Mouse (Mus musculus) limb, embryonic 14.5 days (tissue): ENCODE data around the gene Far1. TPM values are rescaled to one million over a fixed set of nuclear protein-coding genes. Genes with fewer than 3 reads are reported as not detected.

Source experiments
- ATAC-seq: fragments of 200-750 bp; cut with Nextera tagmentation; 2 replicates; pipeline ENCODE4 v1.8.0; 2017; ENCODE audit warnings: low read depth, moderate number of reproducible peaks, moderate TSS enrichment; ENCODE audit not compliant: low FRiP score
- DNase-seq: peaks from one replicate; pipeline ENCODE4 v3.0.0-alpha.2; 2015; ENCODE audit warnings: low spot score
- H3K27ac ChIP-seq: fragments of 300-500 bp; sonication (generic); replicated peaks from 2 replicates; pipeline ENCODE4 v1.5.1; 2014; ENCODE audit warnings: low read depth, mild to moderate bottlenecking, low read length, moderate library complexity, mixed read lengths
- H3K27me3 ChIP-seq: fragments of 300-500 bp; sonication (generic); 2 replicates; pipeline ENCODE4 v1.6.1; 2014; ENCODE audit warnings: low read length, mixed read lengths; ENCODE audit not compliant: control insufficient read depth, insufficient read depth
- H3K36me3 ChIP-seq: fragments of 300-500 bp; sonication (generic); 2 replicates; pipeline ENCODE4 v1.6.1; 2014; ENCODE audit warnings: mild to moderate bottlenecking, low read length, moderate library complexity, mixed read lengths; ENCODE audit not compliant: control insufficient read depth, insufficient read depth
- H3K4me1 ChIP-seq: fragments of 300-500 bp; sonication (generic); 2 replicates; pipeline ENCODE4 v1.6.1; 2014; ENCODE audit warnings: antibody characterized with exemption, low read length, mixed read lengths; ENCODE audit not compliant: control insufficient read depth, insufficient read depth
- H3K4me2 ChIP-seq: fragments of 300-500 bp; sonication (generic); replicated peaks from 2 replicates; pipeline ENCODE4 v1.6.1; 2014; ENCODE audit warnings: low read depth, mild to moderate bottlenecking, low read length, moderate library complexity; ENCODE audit not compliant: severe bottlenecking
- H3K4me3 ChIP-seq: fragments of 300-500 bp; sonication (generic); replicated peaks from 2 replicates; pipeline ENCODE4 v1.5.1; 2014; ENCODE audit warnings: low read length
- H3K9ac ChIP-seq: fragments of 300-500 bp; sonication (generic); 2 replicates; pipeline ENCODE4 v1.6.1; 2014; ENCODE audit warnings: mild to moderate bottlenecking, low read depth, low read length, moderate library complexity; ENCODE audit not compliant: severe bottlenecking
- H3K9me3 ChIP-seq: fragments of 300-500 bp; sonication (generic); 2 replicates; pipeline ENCODE4 v1.6.1; 2016; ENCODE audit warnings: low read length; ENCODE audit not compliant: control insufficient read depth
- POLR2A ChIP-seq: fragments of 200-500 bp; IDR thresholded peaks from 2 replicates; pipeline ENCODE4 v1.8.0; 2012; ENCODE audit warnings: inconsistent platforms, mild to moderate bottlenecking, moderate library complexity, borderline replicate concordance; ENCODE audit not compliant: insufficient read depth, insufficient read length; ENCODE audit errors: extremely low read depth
- WGBS: fragments of 180-500 bp; shearing (Covaris S2); extraction: QIAGEN DNeasy Blood & Tissue Kit; methylation state at CpG from one replicate; pipeline ENCODE4 v1.1.7; 2014; 5-methylcytosine and 5-hydroxymethylcytosine counted together
- polyA plus RNA-seq, 2 experiments: library from polyadenylated mRNA; depleted of rRNA in 1 of 2; stranded (reverse) in 1 of 2; unstranded in 1 of 2; fragments of >200 nt; fragmentation: Nextera tagmentation in 1 of 2; extraction: Ambion mirVana in 1 of 2; gene quantifications; 2 replicates each; pipeline versions ENCODE4 v1.2.1 to v1.2.3; 2012 to 2014

The Far1 gene
- polyA plus RNA-seq, 2 experiments: 61.9 to 75.5 TPM

DNA sequence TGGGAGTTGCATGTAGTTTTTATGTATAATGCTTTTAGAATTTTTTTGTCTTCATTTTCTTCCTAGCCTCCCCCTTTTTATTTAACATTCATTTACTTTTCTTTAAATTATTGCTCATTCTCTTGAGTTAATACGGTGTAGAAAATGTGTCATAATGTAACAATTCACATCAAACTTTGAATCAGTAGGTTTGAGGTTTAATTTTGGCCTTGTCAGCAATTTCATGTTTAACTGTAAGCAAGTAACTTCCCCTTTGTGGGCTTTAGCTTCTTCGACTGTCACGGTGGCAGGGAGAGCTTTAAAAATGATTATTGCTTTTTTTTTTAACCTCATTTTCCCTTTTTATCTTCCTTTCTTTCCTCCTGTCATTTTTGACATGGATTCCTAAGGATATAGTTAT lies 4.8 kb downstream of the Far1 start:
- H3K9ac ChIP-seq: no peak overlapping the region
- TF ChIP-seq POLR2A: no peak
- DNase-seq (no peak), ATAC-seq (no peak)
- H3K27ac ChIP-seq: no peak overlapping the region
- H3K27me3 ChIP-seq: no peaks in the 10 kb centered on the region
- 64% methylated on average over 3 of the region's 3 CpGs for WGBS
- H3K4me3 ChIP-seq: no peak overlapping the region
- no peaks in the 10 kb centered on the region for H3K36me3 ChIP-seq
- peaks cover 7% of the 10 kb centered on the region for H3K4me1 ChIP-seq
- no peaks in the 10 kb centered on the region for H3K9me3 ChIP-seq
- no peak overlapping the region for H3K4me2 ChIP-seq

DNA sequence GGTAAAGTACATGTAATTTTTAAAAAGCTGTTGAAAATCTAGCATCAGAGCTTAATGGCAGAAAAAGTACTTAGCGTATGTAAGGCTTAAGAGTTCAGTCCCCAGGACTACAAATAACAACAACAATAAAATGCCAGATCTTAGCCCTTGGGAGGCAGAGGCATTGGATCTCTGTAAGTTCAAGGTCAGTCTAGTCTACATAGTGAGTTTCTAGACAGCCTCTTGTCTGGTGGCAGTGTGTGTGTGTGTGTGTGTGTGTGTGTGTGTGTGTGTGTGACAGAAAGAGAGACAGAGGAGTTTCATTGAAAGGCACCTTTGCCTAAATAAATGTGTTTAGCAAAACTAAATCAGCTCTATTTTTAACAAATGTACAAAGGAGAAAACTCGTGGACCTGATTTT lies 5.3 kb downstream of the Far1 start:
- H3K36me3 ChIP-seq: no peaks in the 10 kb centered on the region

DNA sequence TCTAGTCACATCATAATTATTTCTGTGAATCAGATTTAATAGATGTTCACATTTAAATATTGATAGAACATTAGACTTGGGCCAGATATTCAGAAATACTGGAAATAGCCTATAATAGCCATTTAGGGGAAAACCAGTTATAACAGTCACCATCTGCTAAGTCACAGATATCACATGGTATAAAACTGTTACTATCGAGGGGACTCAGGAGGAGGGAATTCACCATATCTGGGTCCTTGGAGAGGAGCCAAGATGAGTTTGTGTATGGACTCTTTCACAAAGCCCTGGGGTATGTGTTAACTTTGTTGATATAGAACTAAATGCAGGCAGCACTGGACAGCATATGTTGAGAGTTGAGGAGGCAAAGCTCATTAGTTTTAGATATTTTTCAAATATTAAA lies 29.5 kb downstream of the Far1 start:
- Histone ChIP-seq H3K4me3 (no peak overlapping the region), H3K9me3 (no peaks in the 10 kb centered on the region), H3K36me3 (peaks cover 33% of the 10 kb centered on the region), H3K27me3 (no peaks in the 10 kb centered on the region), H3K27ac (no peak overlapping the region), H3K4me2 (no peak overlapping the region), H3K9ac (no peak overlapping the region), H3K4me1 (no peaks in the 10 kb centered on the region)
- DNase-seq (no peak), ATAC-seq (no peak)
- no peak for TF ChIP-seq POLR2A
- WGBS: 78% methylated on average over 1 of the region's 1 CpGs

More for the DNA sequence above, 5.3 kb downstream of the Far1 start:
- DNase-seq (no peak), ATAC-seq (no peak)
- WGBS: 74% methylated on average over 2 of the region's 2 CpGs
- Histone ChIP-seq H3K9me3 (no peaks in the 10 kb centered on the region), H3K27ac (no peak overlapping the region), H3K27me3 (no peaks in the 10 kb centered on the region), H3K4me3 (no peak overlapping the region), H3K9ac (no peak overlapping the region), H3K4me1 (peaks cover 7% of the 10 kb centered on the region), H3K4me2 (no peak overlapping the region)
- TF ChIP-seq POLR2A: no peak

DNA sequence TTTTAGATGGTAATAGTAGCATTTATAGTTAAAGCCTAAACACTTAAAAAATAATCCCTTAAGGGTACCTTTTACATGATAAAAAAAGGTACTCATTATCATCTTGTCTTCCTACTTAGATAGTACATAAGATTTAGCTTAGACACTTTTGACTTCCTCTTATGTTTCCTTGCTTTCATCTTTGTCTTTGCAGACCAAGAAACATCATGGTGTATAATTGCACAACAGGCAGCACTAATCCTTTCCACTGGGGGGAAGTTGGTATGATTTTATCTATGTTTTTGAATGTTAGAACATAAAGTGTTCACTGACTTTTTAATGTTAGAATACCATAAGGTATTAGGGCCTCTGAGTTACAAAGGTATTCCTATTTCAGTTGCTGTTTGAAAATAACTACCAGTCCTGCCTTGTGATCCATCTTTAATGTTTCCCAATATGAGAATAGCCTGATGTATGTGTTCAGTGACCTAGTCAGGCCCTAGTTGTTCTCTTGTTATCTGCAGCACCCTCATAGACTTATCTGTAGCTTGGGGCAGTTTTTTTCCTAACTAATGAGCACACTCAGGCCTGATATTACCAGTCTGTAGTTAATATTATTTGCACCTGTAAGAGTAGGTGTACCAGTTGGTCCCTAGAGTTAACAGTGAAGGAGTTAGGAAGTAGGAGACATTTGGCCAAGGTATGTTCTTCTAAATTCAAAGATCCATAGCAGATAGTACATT lies 38.3 kb downstream of the Far1 start:
- no peak overlapping the region for H3K4me2 ChIP-seq
- DNase-seq: no peak
- H3K4me3 ChIP-seq: no peak overlapping the region
- no peaks in the 10 kb centered on the region for H3K9me3 ChIP-seq
- peaks cover 33% of the 10 kb centered on the region for H3K36me3 ChIP-seq
- H3K9ac ChIP-seq: no peak overlapping the region
- no peaks in the 10 kb centered on the region for H3K4me1 ChIP-seq
- TF ChIP-seq POLR2A: no peak
- no peak overlapping the region for H3K27ac ChIP-seq
- no peak for ATAC-seq
- no peaks in the 10 kb centered on the region for H3K27me3 ChIP-seq

DNA sequence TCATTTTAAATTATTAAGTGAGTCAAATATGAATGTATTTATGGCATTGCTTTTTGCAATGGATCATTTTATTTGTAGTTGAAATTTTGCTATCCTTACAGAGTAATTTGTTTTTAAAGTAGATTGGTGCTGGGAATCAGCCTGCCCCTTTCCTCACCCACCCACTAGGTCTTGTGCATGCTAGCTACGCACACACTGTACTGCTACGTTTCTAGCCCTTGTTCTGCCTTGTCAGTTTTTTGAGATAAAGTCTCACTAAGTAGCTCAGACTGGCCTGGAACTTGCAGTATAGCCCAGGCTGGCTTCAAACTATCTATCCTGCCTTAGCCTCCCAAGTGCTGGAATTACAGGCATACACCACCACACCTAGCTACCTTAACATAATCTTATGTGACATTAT lies 38.9 kb downstream of the Far1 start:
- no peaks in the 10 kb centered on the region for H3K4me1 ChIP-seq
- ATAC-seq (no peak), DNase-seq (no peak)
- no peak overlapping the region for H3K4me2 ChIP-seq
- H3K9me3 ChIP-seq: no peaks in the 10 kb centered on the region
- H3K9ac ChIP-seq: no peak overlapping the region
- no peak for TF ChIP-seq POLR2A
- H3K27me3 ChIP-seq: no peaks in the 10 kb centered on the region
- H3K36me3 ChIP-seq: peaks cover 30% of the 10 kb centered on the region
- 90% methylated on average over 2 of the region's 2 CpGs for WGBS
- H3K27ac ChIP-seq: no peak overlapping the region
- no peak overlapping the region for H3K4me3 ChIP-seq

DNA sequence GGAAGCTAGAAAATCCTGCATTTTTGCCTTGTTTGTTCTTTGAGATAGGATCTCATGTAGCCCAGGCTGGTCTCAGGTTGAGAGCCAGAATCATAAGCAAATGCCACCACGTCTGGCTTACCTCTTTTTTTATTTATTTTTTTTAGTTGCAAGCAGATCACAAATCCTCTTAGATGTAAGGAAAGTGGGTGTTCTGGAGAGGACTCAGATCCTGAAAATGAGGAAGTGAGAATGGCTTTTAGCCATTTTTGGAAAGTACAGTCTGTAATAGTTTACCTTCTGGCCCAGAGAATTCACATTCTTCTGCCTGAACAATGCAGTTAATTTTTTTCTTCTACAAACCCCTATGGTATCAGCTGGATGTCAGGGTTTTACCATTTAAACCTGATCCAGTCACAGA lies 42.5 kb downstream of the Far1 start:
- Histone ChIP-seq H3K4me3 (no peak overlapping the region), H3K27me3 (no peaks in the 10 kb centered on the region), H3K27ac (no peak overlapping the region), H3K9ac (no peak overlapping the region), H3K4me1 (no peaks in the 10 kb centered on the region), H3K9me3 (no peaks in the 10 kb centered on the region), H3K4me2 (no peak overlapping the region), H3K36me3 (peaks cover 20% of the 10 kb centered on the region)
- DNase-seq (no peak), ATAC-seq (no peak)
- WGBS: 59% methylated on average over 1 of the region's 1 CpGs
- no peak for TF ChIP-seq POLR2A
